Mouse (Mus musculus) thymus, adult 2 months (tissue): Measurements from ENCODE around the gene Add2. TPM values are rescaled to one million over a fixed set of nuclear protein-coding genes. Genes with fewer than 3 reads are reported as not detected.
"Not testable (repeated sequence)": the region's sequence is repeated elsewhere in the genome, so short reads cannot be mapped to it uniquely, and the experiment has no call there.

ENCODE experiments used
- DNase-seq: peaks from one replicate; pipeline ENCODE4 v3.0.0; 2021
- H3K27ac ChIP-seq: fragments of 200-500 bp; 2 replicates; pipeline ENCODE4 v1.5.1; 2012; ENCODE audit warnings: low read length, control low read depth; ENCODE audit not compliant: control insufficient read depth, insufficient read depth
- H3K27me3 ChIP-seq: fragments of 200-500 bp; 2 replicates; pipeline ENCODE4 v1.6.1; 2012; ENCODE audit warnings: mild to moderate bottlenecking, low read length, moderate library complexity, mixed read lengths; ENCODE audit not compliant: control insufficient read depth, insufficient read depth
- H3K36me3 ChIP-seq: fragments of 200-500 bp; 2 replicates; pipeline ENCODE4 v1.6.1; 2012; ENCODE audit warnings: mild to moderate bottlenecking, low read length, moderate library complexity; ENCODE audit not compliant: control insufficient read depth, insufficient read depth
- H3K4me1 ChIP-seq: fragments of 200-500 bp; replicated peaks from 2 replicates; pipeline ENCODE4 v1.6.1; 2012; ENCODE audit warnings: low read length; ENCODE audit not compliant: control insufficient read depth, insufficient read depth
- H3K4me3 ChIP-seq: fragments of 200-500 bp; 2 replicates; pipeline ENCODE4 v1.5.1; 2012; ENCODE audit warnings: mild to moderate bottlenecking, low read length, control low read depth, moderate library complexity; ENCODE audit not compliant: control insufficient read depth, insufficient read depth
- CTCF ChIP-seq: fragments of 200-500 bp; IDR thresholded peaks from 2 replicates; pipeline ENCODE4 v1.5.1; 2012; ENCODE audit warnings: mild to moderate bottlenecking, control low read depth, low read length, moderate library complexity, borderline replicate concordance; ENCODE audit not compliant: control insufficient read depth, poor library complexity, insufficient read depth; ENCODE audit errors: extremely low read depth
- POLR2A ChIP-seq: fragments of 200-500 bp; IDR thresholded peaks from 2 replicates; pipeline ENCODE4 v1.6.1; 2012; ENCODE audit warnings: mild to moderate bottlenecking, low read length, control low read depth, moderate library complexity; ENCODE audit not compliant: control insufficient read depth, poor library complexity, insufficient read depth; ENCODE audit errors: extremely low read depth
- WGBS: fragments of 180-500 bp; shearing (Covaris S2); methylation state at CpG from one replicate; pipeline ENCODE4 v1.1.7; 2018; 5-methylcytosine and 5-hydroxymethylcytosine counted together
- polyA plus RNA-seq: library from polyadenylated mRNA; depleted of rRNA; stranded (reverse); fragments of >200 nt; gene quantifications from 2 replicates; pipeline ENCODE4 v1.2.3, GENCODE M21; 2012; rRNA removed

Gene Add2
- polyA plus RNA-seq = 0.08 and 0.31 TPM in 2 replicates

- Histone ChIP-seq H3K27ac (no peak within 1 kb of the TSS), H3K36me3 (no peaks in the 10 kb centered on the region), H3K4me3 (no peak within 1 kb of the TSS), H3K4me1 (no peaks in the 10 kb centered on the region), H3K27me3 (peaks cover 3% of the 10 kb centered on the region; the same call in 1 of the 2 replicates)
- no peak for DNase-seq
- TF ChIP-seq CTCF = no peak
- WGBS = 8% methylated on average over 56 of the region's 56 CpGs
These were observed at the start of gene Add2 for GRCm38 (mm10) chr6:86028601-86029322. Gene Add2 (plus strand): TSS chr6:86028681.

DNA sequence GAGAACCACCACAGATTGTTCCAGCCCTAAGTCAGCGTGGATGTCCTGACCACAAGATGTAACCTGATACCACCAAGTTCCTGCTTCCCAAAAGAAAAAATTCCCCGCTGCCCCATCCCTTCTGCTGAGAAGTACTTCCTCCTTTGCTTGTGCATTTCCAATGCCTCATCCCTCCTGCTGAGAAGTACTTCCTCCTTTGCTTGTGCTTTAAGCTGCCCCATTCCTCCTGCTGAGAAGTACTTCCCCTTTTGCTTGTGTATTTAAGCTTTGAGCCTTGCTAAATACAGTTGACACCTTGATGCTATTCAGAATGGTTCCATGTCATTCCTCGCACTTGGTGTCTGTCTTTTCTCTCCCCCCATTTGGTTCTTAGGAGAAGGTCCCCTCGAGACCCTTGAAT lies 49.7 kb upstream of the Add2 start:
- 90% methylated on average over 4 of the region's 4 CpGs for WGBS
- DNase-seq, H3K4me1 ChIP-seq: not testable (repeated sequence)

GRCm38 (mm10) chr6:85984351-85984750 lies 44.1 kb upstream of the Add2 start:
- TF ChIP-seq CTCF = no peak
- TF ChIP-seq POLR2A = no peak
- no peaks in the 10 kb centered on the region for H3K36me3 ChIP-seq
- no peaks in the 10 kb centered on the region for H3K27me3 ChIP-seq
- H3K27ac ChIP-seq = no peak overlapping the region
- H3K4me1 ChIP-seq = no peaks in the 10 kb centered on the region
- WGBS = 89% methylated on average over 8 of the region's 8 CpGs
- DNase-seq = no peak
- no peak overlapping the region for H3K4me3 ChIP-seq

More for the DNA sequence above, 49.7 kb upstream of the Add2 start:
- H3K27ac ChIP-seq, H3K36me3 ChIP-seq, H3K27me3 ChIP-seq, H3K4me3 ChIP-seq: not testable (repeated sequence)

DNA sequence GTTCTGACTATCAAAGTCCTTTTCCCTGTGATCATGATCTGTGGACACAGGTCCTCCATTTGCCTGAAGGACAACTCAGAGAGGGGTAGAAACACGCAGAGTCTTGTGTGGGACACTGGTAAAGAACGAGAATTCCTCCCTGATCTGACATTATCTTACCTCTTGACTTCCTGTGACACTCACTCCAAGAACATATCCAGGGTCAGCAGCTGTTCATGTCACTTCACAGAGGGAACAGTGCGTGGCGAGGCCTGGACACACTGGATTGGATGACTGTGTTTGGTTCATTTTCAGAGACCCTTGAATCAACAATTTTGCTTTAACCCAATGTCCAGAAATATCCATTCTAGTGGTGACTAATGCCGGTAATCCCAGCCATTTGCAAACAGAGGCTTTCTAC lies 38.9 kb upstream of the Add2 start:
- not testable (repeated sequence) for H3K27ac ChIP-seq, H3K27me3 ChIP-seq, H3K4me1 ChIP-seq, H3K36me3 ChIP-seq, H3K4me3 ChIP-seq, DNase-seq
- WGBS = 82% methylated on average over 5 of the region's 5 CpGs

DNA sequence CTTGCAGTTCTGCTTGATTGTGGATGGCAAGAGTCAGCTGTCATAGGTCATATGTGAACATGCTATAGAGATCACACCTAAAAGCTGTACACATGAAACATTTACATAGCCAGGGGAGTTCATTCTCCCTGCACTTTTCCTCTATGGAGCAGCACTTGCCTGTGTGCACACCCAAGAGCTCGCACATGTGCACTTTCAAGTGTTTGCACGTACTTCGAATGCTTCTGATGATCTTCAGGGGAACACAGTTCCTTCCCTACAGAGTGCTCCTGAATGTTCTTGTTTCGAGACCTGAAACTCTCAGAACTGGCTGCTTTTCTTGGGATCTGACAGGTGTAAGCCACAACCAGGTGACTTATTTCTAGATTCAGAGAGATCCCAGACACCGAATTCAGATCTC lies 37.7 kb upstream of the Add2 start:
- not testable (repeated sequence) for H3K27ac ChIP-seq, H3K36me3 ChIP-seq, H3K4me1 ChIP-seq, H3K27me3 ChIP-seq, H3K4me3 ChIP-seq, DNase-seq
- WGBS = 88% methylated on average over 5 of the region's 5 CpGs

- peak; percentile 24 for DNase-seq
- TF ChIP-seq POLR2A (no peak), CTCF (peak; percentile 67; the same call in 1 of the 2 replicates)
- 82% methylated on average over 18 of the region's 18 CpGs for WGBS
- Histone ChIP-seq H3K36me3 (no peaks in the 10 kb centered on the region), H3K27ac (no peak overlapping the region), H3K4me3 (no peak overlapping the region), H3K27me3 (no peaks in the 10 kb centered on the region), H3K4me1 (no peaks in the 10 kb centered on the region)
These were observed 25.0 kb upstream of the Add2 start for GRCm38 (mm10) chr6:86003405-86003925.

GRCm38 (mm10) chr6:86004271-86005148 lies 24.0 kb upstream of the Add2 start:
- TF ChIP-seq CTCF (peak; percentile 92), POLR2A (no peak)
- DNase-seq = peak; percentile 73
- Histone ChIP-seq H3K4me3 (no peak overlapping the region), H3K27me3 (no peaks in the 10 kb centered on the region), H3K27ac (no peak overlapping the region), H3K36me3 (no peaks in the 10 kb centered on the region), H3K4me1 (no peaks in the 10 kb centered on the region)
- WGBS = 15% methylated on average over 18 of the region's 18 CpGs
